Mouse (Mus musculus) gastrocnemius, postnatal 4 days (tissue): ENCODE results near the gene Pm20d2. TPM values are rescaled to one million over a fixed set of nuclear protein-coding genes. Genes with fewer than 3 reads are reported as not detected.
A peak's percentile ranks its signal among the peaks of the same experiment; 100 is the strongest.

Source experiments
- DNase-seq, 2 experiments: peaks; one replicate each; pipeline ENCODE4 v3.0.0; 2021 to 2022; ENCODE audit warnings: low spot score in 2 of 2, mixed read lengths in 2 of 2
- long read RNA-seq, 2 experiments: library from polyadenylated mRNA; stranded (forward); transcript quantifications; one replicate each; pipeline ENCODE4 v2.0.0; 2021
- total RNA-seq, 2 experiments: library from RNA; stranded (reverse); gene quantifications; 2 replicates each; pipeline ENCODE4 v1.2.3; 2021

Gene Pm20d2
- total RNA-seq, result 10 to 100 TPM; 28.8 to 35.2 TPM
- long read RNA-seq, experiment 1, transcript Pm20d2-201 (7 exons, 1,445 nt), result major isoform, 8 of 21 reads
- long read RNA-seq, experiment 1, partial matches to known transcripts, result 2 of 21 reads
- long read RNA-seq, experiment 1, other reads (novel, unspliced or antisense), result 9 of 21 reads
- long read RNA-seq, experiment 2, transcript Pm20d2-201 (7 exons, 1,445 nt), result major isoform, 11 of 31 reads
- long read RNA-seq, experiment 2, partial matches to known transcripts, result 0 of 31 reads
- long read RNA-seq, experiment 2, other reads (novel, unspliced or antisense), result 20 of 31 reads

DNA sequence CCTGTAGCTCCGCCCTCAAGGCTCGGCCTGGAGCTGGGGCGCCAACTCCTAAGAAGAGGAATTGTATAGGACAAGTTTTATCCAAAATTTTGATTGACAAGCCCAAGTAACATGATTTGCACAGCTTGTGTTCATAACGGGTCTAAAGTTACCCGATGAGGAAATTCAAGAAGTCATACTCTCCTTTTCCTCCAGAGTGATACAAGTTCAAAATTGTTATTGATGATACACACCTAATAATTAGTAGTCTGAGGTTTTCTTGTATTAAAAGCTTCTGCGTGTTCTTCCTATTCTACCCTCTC is at the start of gene Pm20d2:
Gene Pm20d2 (minus strand): TSS at position 3 of the 302 bp plus-strand sequence.
- DNase-seq, result no peak

- DNase-seq, result no peak
Measured at GRCm38 (mm10) chr4:33230881-33231280, 41.3 kb upstream of the Pm20d2 start.

DNA sequence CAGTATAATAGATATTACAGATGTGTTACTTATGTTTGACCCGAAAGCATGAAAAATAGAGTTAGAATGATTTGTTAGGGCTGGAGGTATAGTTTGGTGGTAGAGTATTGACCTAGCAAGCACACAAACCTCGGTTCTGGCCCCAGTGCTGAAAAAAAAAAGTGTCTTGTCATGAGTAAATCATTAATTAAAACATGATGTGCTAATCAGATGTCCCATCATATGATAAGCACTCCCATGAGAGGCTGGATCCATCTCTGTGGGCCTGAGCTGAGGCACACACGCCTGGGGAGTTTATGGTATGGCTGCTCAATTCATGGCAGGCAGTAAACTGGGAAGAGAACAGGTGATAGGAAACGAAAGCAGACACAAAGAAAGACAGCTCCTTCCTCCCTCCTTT is 40.1 kb upstream of the Pm20d2 start:
- no peak for DNase-seq

GRCm38 (mm10) chr4:33227164-33227563 is 37.6 kb upstream of the Pm20d2 start:
- DNase-seq, result no peak

GRCm38 (mm10) chr4:33224003-33224675 is 34.6 kb upstream of the Pm20d2 start:
- DNase-seq, result no peak

- DNase-seq, result no peak
Measured at GRCm38 (mm10) chr4:33221847-33222246, 32.3 kb upstream of the Pm20d2 start.

GRCm38 (mm10) chr4:33208881-33209841 is 19.6 kb upstream of the Pm20d2 start, which contains the start of gene Srsf12:
TSS of gene Srsf12 (plus strand) at chr4:33208991.
- DNase-seq, result peak in 1 of 2 experiments; percentile 11

DNA sequence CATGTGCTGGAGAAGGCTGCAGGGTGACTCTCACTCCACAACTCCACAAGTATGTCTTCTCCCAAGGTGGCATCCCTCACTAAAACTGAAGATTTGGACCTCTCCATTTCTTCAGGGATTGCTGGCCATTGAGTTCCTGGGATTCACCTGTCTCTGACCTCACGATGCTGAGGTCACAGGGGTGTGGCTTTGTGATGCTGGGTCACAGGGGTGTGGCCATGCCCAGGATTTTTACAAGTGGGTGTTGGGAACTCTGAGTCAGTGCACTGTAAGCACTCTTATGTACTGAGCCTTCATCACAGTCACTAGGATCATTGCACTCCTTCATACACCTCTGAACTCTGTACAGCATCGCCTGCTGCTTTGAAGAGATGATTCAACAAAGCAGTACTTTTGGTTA is 18.0 kb upstream of the Pm20d2 start:
- no peak for DNase-seq

GRCm38 (mm10) chr4:33204682-33205081 is 15.1 kb upstream of the Pm20d2 start:
- peak in 1 of 2 experiments; percentile 29 for DNase-seq

DNA sequence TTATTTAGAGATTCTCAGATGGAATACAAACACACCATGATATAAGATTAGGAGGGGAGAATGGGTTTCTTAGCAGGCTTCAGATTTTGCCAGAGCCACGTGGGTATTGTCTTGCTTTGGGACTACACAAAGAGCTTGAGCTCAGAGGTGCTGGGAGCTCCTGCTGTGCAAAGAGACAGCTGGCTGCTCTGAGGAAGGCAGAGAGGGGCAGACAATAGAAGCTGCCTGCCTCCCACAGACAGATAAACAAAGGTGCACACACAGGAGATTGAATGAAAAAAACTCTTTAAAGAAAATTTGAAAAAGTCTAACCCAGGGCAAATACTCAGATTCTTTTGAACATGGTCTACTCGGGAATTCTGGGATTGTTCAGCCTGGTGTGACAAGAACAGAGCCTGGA is 8.6 kb upstream of the Pm20d2 start:
- no peak for DNase-seq

- DNase-seq, result peak; percentile 62 to 89
Measured at GRCm38 (mm10) chr4:33188781-33189734, 479 bp downstream of the Pm20d2 start.

DNA sequence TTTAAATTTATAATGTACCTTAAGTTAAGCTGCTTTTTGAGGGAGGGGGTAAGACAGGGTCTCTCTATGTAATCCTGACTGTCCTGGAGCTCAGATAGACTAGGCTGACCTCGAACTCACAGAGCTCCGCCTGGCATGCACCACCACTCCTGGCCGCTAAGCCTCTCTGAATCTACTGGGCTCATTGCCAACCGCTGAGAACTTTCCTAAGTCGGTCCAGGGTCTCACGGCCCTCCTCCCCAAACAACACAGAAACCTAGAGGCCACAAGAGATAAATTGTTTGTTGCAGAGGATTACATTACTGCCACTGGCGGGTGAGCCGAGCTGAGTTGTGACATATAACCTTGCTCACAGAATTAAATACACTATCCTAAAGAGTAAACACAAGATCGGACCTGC is 1.4 kb downstream of the Pm20d2 start:
- peak in 1 of 2 experiments; percentile 52 for DNase-seq

- no peak for DNase-seq
Measured at GRCm38 (mm10) chr4:33183477-33183876, 6.1 kb downstream of the Pm20d2 start.

- no peak for DNase-seq
Measured at GRCm38 (mm10) chr4:33152087-33153038, 37.2 kb downstream of the Pm20d2 start.

DNA sequence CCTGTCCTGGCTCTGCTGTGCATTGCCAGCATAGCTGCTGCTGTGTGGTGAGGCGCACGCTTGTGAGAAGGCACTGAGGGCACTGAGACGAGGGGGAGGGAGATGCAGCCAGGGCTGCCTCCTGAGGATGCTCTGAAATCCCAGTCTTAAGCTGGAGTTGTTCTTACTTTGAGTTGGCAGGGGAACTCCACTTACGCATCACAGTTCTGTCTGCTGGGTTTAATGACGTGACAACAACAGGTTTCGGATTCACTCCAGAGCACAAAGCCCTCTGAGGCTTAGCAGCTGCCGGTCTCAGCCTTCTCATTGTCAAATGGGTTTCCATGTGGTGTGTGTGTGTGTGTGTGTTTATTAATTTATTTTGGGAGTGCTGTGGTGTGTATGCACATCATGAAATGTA is 40.4 kb downstream of the Pm20d2 start:
- DNase-seq, result no peak

DNA sequence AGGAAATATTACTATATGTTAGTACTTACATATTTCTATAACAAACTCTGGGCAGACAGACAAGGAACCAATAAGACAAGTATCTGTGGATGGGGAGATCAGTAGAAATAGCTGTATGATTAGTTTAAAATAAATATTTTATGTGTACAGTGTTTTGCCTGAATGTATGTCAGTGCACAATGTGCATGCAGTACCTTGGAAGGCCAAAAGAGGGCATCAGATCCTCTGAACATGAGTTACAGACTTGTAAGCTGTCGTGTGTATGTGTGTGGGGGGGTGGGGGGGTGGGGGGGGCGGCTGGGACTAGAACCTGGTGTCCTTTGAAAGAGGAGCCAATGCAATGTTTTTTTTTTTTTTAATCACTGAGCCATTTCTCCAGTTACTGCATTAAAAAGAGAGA is 41.7 kb downstream of the Pm20d2 start:
- DNase-seq, result peak in 1 of 2 experiments; percentile 45

DNA sequence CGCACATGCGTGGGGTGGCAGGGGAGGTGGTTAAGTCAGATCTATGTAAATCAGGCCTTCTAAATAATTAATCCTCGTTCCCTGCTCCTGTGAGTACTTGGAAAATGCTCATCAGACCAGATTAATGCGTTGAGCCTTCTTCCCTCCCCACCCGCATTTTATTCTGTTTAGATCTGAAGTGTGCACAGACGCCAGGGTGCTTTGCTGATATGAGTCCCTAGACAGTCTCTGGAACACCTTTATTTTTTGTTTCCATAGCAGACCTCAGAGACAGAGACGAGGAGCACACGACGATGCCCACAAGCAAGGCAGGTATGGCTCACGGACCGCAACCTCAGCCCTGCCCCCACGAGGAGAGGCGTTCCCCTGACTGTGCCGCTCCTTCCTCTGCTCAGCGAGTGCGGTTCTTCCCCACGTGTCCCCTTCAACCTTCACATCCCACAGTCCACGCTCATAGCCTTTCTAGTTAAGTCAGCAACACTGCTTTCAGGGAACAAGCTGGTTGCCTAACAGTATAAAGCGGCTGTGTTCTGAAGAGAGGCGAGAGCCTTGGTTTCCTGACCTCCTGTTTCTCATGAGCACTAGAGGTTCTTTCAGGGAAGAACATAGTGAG is 42.8 kb downstream of the Pm20d2 start:
- DNase-seq, result no peak

GRCm38 (mm10) chr4:33132221-33132620 is 57.3 kb downstream of the Pm20d2 start, which contains the start of gene Gabrr1:
TSS of gene Gabrr1 (plus strand) at chr4:33132521.
- no peak for DNase-seq
